19 mouse cellular contexts compared by ENCODE assay signal in genomic region chr3:108902934-108903333, GRCm38 (mm10). TPM values are rescaled to one million over a fixed set of nuclear protein-coding genes. Genes with fewer than 3 reads are reported as not detected.
"Had no signal": no experiment of that assay in that cellular context is flagged by ENCODE, and none has a peak within 500 bp of the region (broad histone marks: within the 10 kb centered on the region; RNA-seq: fewer than 3 reads in every experiment).

No protein-coding gene starts in this region.

- H3K4me3 ChIP-seq: layer of hippocampus, adult 2 months; limb, embryonic 13.5 days; liver, embryonic 15.5 days; midbrain, embryonic 13.5 days had no signal

- H3K4me1 ChIP-seq: limb, embryonic 13.5 days; midbrain, embryonic 13.5 days had no signal

- H3K9ac ChIP-seq: limb, embryonic 13.5 days; liver, embryonic 15.5 days; lung, embryonic 14.5 days; midbrain, embryonic 13.5 days had no signal

- H3K4me2 ChIP-seq: limb, embryonic 13.5 days; liver, embryonic 15.5 days; lung, embryonic 14.5 days; midbrain, embryonic 13.5 days had no signal

- H3K27me3 ChIP-seq: limb, embryonic 13.5 days; liver, embryonic 15.5 days; midbrain, embryonic 13.5 days had no signal

- DNase-seq: kidney, adult 8-10 months; kidney, postnatal 4 days; lung, embryonic 14.5 days; lung, postnatal 14 days; right cerebral cortex, adult 18-20 months; right cerebral cortex, postnatal 25 days; thymus, postnatal 14 days had no signal

- H3K9me3 ChIP-seq: limb, embryonic 13.5 days; liver, embryonic 15.5 days; midbrain, embryonic 13.5 days had no signal

- H3K27ac ChIP-seq: layer of hippocampus, adult 2 months; limb, embryonic 13.5 days; liver, embryonic 15.5 days; midbrain, embryonic 13.5 days had no signal

- ATAC-seq: intestine, postnatal 0 days; midbrain, embryonic 13.5 days had no signal

RNA-seq across cellular contexts. Expression of gene Fndc7, which starts 13.1 kb away (rescaled TPM):
- total RNA-seq: left cerebral cortex, postnatal 36 days; midbrain, postnatal 0 days had no signal
- polyA plus RNA-seq: kidney, embryonic 16.5 days; midbrain, embryonic 13.5 days; midbrain, postnatal 0 days had no signal

RNA-seq across cellular contexts. Expression of gene Henmt1, which starts 36.7 kb away (rescaled TPM):
- polyA plus RNA-seq: liver, embryonic 15.5 days; small intestine, adult 2 months had no signal

RNA-seq across cellular contexts. Expression of gene Gm9857, which starts 37.3 kb away (rescaled TPM):
- total RNA-seq: layer of hippocampus, adult 2 months; layer of hippocampus, postnatal 10 days; left cerebral cortex, postnatal 36 days; midbrain, postnatal 0 days had no signal
- polyA plus RNA-seq: intestine, postnatal 0 days; kidney, embryonic 16.5 days; liver, embryonic 15.5 days; lung, embryonic 14.5 days; midbrain, postnatal 0 days; neural tube, embryonic 14.5 days; small intestine, adult 2 months; stomach, embryonic 16.5 days had no signal
